Mouse (Mus musculus): ENCODE measurements around the gene Cnp. TPM values are rescaled to one million over a fixed set of nuclear protein-coding genes. Genes with fewer than 3 reads are reported as not detected.

The Cnp gene
- polyA plus RNA-seq, 1 experiment: 29.9 TPM

GRCm38 (mm10) chr11:100601372-100601771 lies 26.7 kb downstream of the Cnp start:
- Histone ChIP-seq H3K4me1 (ENCODE audit: control insufficient read depth, insufficient read depth, low read length) (peaks cover 7% of the 10 kb centered on the region), H3K4me3 (replicated peaks; ENCODE audit: extremely low read depth, low read depth, low read length) (no peak overlapping the region)
- WGBS: 88% methylated on average over 3 of the region's 3 CpGs
- TF ChIP-seq POLR2A (IDR thresholded peaks at IDR 0.05; ENCODE audit: borderline replicate concordance, extremely low read depth, low read depth, low read length) (no peak), CTCF (IDR thresholded peaks at IDR 0.05; ENCODE audit: insufficient read depth, low read length) (no peak)
- DNase-seq: no peak

GRCm38 (mm10) chr11:100603155-100603554 lies 28.5 kb downstream of the Cnp start:
- peaks cover 8% of the 10 kb centered on the region for H3K4me1 ChIP-seq (ENCODE audit: control insufficient read depth, insufficient read depth, low read length)
- no peak for DNase-seq
- TF ChIP-seq CTCF (IDR thresholded peaks at IDR 0.05; ENCODE audit: insufficient read depth, low read length): no peak
- TF ChIP-seq POLR2A (IDR thresholded peaks at IDR 0.05; ENCODE audit: borderline replicate concordance, extremely low read depth, low read depth, low read length): no peak
- 75% methylated on average over 9 of the region's 9 CpGs for WGBS
- no peak overlapping the region for H3K4me3 ChIP-seq (replicated peaks; ENCODE audit: extremely low read depth, low read depth, low read length)

- Histone ChIP-seq H3K4me3 (replicated peaks; ENCODE audit: extremely low read depth, low read depth, low read length) (no peak overlapping the region), H3K4me1 (ENCODE audit: control insufficient read depth, insufficient read depth, low read length) (peaks cover 13% of the 10 kb centered on the region)
- TF ChIP-seq POLR2A (IDR thresholded peaks at IDR 0.05; ENCODE audit: borderline replicate concordance, extremely low read depth, low read depth, low read length) (no peak), CTCF (IDR thresholded peaks at IDR 0.05; ENCODE audit: insufficient read depth, low read length) (no peak)
- WGBS: 78% methylated on average over 8 of the region's 8 CpGs
- no peak for DNase-seq
Measured at GRCm38 (mm10) chr11:100603813-100604212, 29.1 kb downstream of the Cnp start.

- TF ChIP-seq CTCF (IDR thresholded peaks at IDR 0.05; ENCODE audit: insufficient read depth, low read length) (no peak), POLR2A (IDR thresholded peaks at IDR 0.05; ENCODE audit: borderline replicate concordance, extremely low read depth, low read depth, low read length) (no peak)
- peaks cover 19% of the 10 kb centered on the region for H3K4me1 ChIP-seq (ENCODE audit: control insufficient read depth, insufficient read depth, low read length)
- DNase-seq: no peak
- no peak overlapping the region for H3K4me3 ChIP-seq (replicated peaks; ENCODE audit: extremely low read depth, low read depth, low read length)
- WGBS: 72% methylated on average over 4 of the region's 4 CpGs
Measured at GRCm38 (mm10) chr11:100604321-100605005, 29.8 kb downstream of the Cnp start.

- H3K4me1 ChIP-seq (ENCODE audit: control insufficient read depth, insufficient read depth, low read length): peaks cover 28% of the 10 kb centered on the region
- no peak for DNase-seq
- WGBS: 87% methylated on average over 10 of the region's 10 CpGs
- TF ChIP-seq POLR2A (IDR thresholded peaks at IDR 0.05; ENCODE audit: borderline replicate concordance, extremely low read depth, low read depth, low read length) (no peak), CTCF (IDR thresholded peaks at IDR 0.05; ENCODE audit: insufficient read depth, low read length) (no peak)
- no peak overlapping the region for H3K4me3 ChIP-seq (replicated peaks; ENCODE audit: extremely low read depth, low read depth, low read length)
Measured at GRCm38 (mm10) chr11:100605451-100605850, 30.7 kb downstream of the Cnp start.

- no peak for DNase-seq
- Histone ChIP-seq H3K4me3 (replicated peaks; ENCODE audit: extremely low read depth, low read depth, low read length) (no peak overlapping the region), H3K4me1 (ENCODE audit: control insufficient read depth, insufficient read depth, low read length) (peaks cover 31% of the 10 kb centered on the region)
- 77% methylated on average over 6 of the region's 6 CpGs for WGBS
- no peak for TF ChIP-seq POLR2A (IDR thresholded peaks at IDR 0.05; ENCODE audit: borderline replicate concordance, extremely low read depth, low read depth, low read length)
- TF ChIP-seq CTCF (IDR thresholded peaks at IDR 0.05; ENCODE audit: insufficient read depth, low read length): no peak
Measured at GRCm38 (mm10) chr11:100607121-100607520, 32.4 kb downstream of the Cnp start.

- TF ChIP-seq CTCF (IDR thresholded peaks at IDR 0.05; ENCODE audit: insufficient read depth, low read length) (no peak), POLR2A (IDR thresholded peaks at IDR 0.05; ENCODE audit: borderline replicate concordance, extremely low read depth, low read depth, low read length) (no peak)
- WGBS: 10% methylated on average over 4 of the region's 4 CpGs
- DNase-seq: no peak
- H3K4me3 ChIP-seq (replicated peaks; ENCODE audit: extremely low read depth, low read depth, low read length): no peak overlapping the region
- peaks cover 35% of the 10 kb centered on the region for H3K4me1 ChIP-seq (ENCODE audit: control insufficient read depth, insufficient read depth, low read length)
Measured at GRCm38 (mm10) chr11:100608796-100609195, 34.1 kb downstream of the Cnp start.

GRCm38 (mm10) chr11:100609355-100609996 lies 34.8 kb downstream of the Cnp start:
- WGBS: 61% methylated on average over 5 of the region's 5 CpGs
- Histone ChIP-seq H3K4me3 (replicated peaks; ENCODE audit: extremely low read depth, low read depth, low read length) (no peak overlapping the region), H3K4me1 (ENCODE audit: control insufficient read depth, insufficient read depth, low read length) (peaks cover 35% of the 10 kb centered on the region)
- no peak for DNase-seq
- no peak for TF ChIP-seq CTCF (IDR thresholded peaks at IDR 0.05; ENCODE audit: insufficient read depth, low read length)
- TF ChIP-seq POLR2A (IDR thresholded peaks at IDR 0.05; ENCODE audit: borderline replicate concordance, extremely low read depth, low read depth, low read length): no peak

- 36% methylated on average over 9 of the region's 9 CpGs for WGBS
- TF ChIP-seq CTCF (IDR thresholded peaks at IDR 0.05; ENCODE audit: insufficient read depth, low read length) (no peak), POLR2A (IDR thresholded peaks at IDR 0.05; ENCODE audit: borderline replicate concordance, extremely low read depth, low read depth, low read length) (0 out of 2 replicates have a peak, but pooled peaks have one; percentile 22)
- no peak for DNase-seq
- Histone ChIP-seq H3K4me1 (ENCODE audit: control insufficient read depth, insufficient read depth, low read length) (peaks cover 35% of the 10 kb centered on the region), H3K4me3 (replicated peaks; ENCODE audit: extremely low read depth, low read depth, low read length) (peak overlapping the region; percentile 48)
Measured at GRCm38 (mm10) chr11:100609997-100610680, 35.4 kb downstream of the Cnp start.
